Mouse (Mus musculus) limb, embryonic 11.5 days (tissue): ENCODE results near the gene Rapgef6. TPM values are rescaled to one million over a fixed set of nuclear protein-coding genes. Genes with fewer than 3 reads are reported as not detected.

Source experiments
- ATAC-seq: fragments of 200-750 bp; cut with Nextera tagmentation; 2 replicates; pipeline ENCODE4 v1.8.0; 2017; ENCODE audit warnings: low read depth; ENCODE audit not compliant: insufficient number of reproducible peaks, low FRiP score, low TSS enrichment
- DNase-seq: peaks from one replicate; pipeline ENCODE4 v3.0.0-alpha.2; 2015; ENCODE audit warnings: low spot score
- H3K27ac ChIP-seq: fragments of 300-500 bp; sonication (generic); replicated peaks from 2 replicates; pipeline ENCODE4 v1.5.1; 2014; ENCODE audit warnings: low read depth, mild to moderate bottlenecking, low read length
- H3K27me3 ChIP-seq: fragments of 300-500 bp; sonication (generic); 2 replicates; pipeline ENCODE4 v1.6.1; 2014; ENCODE audit warnings: mild to moderate bottlenecking, low read length, mixed read lengths; ENCODE audit not compliant: control insufficient read depth, insufficient read depth
- H3K36me3 ChIP-seq: fragments of 300-500 bp; sonication (generic); 2 replicates; pipeline ENCODE4 v1.6.1; 2014; ENCODE audit warnings: mild to moderate bottlenecking, low read length, moderate library complexity, mixed read lengths; ENCODE audit not compliant: control insufficient read depth, insufficient read depth
- H3K4me1 ChIP-seq: fragments of 300-500 bp; sonication (generic); 2 replicates; pipeline ENCODE4 v1.6.1; 2014; ENCODE audit warnings: low read length, mixed read lengths; ENCODE audit not compliant: control insufficient read depth, insufficient read depth
- H3K4me2 ChIP-seq: fragments of 300-500 bp; sonication (generic); 2 replicates; pipeline ENCODE4 v1.6.1; 2014; ENCODE audit warnings: low read depth, mild to moderate bottlenecking, moderate library complexity; ENCODE audit not compliant: severe bottlenecking
- H3K4me3 ChIP-seq: fragments of 300-500 bp; sonication (generic); 2 replicates; pipeline ENCODE4 v1.5.1; 2014; ENCODE audit warnings: low read depth, low read length
- H3K9ac ChIP-seq: fragments of 300-500 bp; sonication (generic); 2 replicates; pipeline ENCODE4 v1.6.1; 2014; ENCODE audit warnings: mild to moderate bottlenecking, low read length
- H3K9me3 ChIP-seq: fragments of 300-500 bp; sonication (generic); 2 replicates; pipeline ENCODE4 v1.6.1; 2016; ENCODE audit warnings: low read length; ENCODE audit not compliant: control insufficient read depth
- WGBS: fragments of 180-500 bp; shearing (Covaris S2); extraction: QIAGEN DNeasy Blood & Tissue Kit; methylation state at CpG from one replicate; pipeline ENCODE4 v1.1.7; 2014; 5-methylcytosine and 5-hydroxymethylcytosine counted together
- polyA plus RNA-seq: library from polyadenylated mRNA; unstranded; fragments of >200 nt; fragmentation: Nextera tagmentation; extraction: Ambion mirVana; gene quantifications from 2 replicates; pipeline ENCODE4 v1.2.1, GENCODE M21; 2014

Rapgef6 gene
- polyA plus RNA-seq, result 26.9 and 29.1 TPM in 2 replicates

DNA sequence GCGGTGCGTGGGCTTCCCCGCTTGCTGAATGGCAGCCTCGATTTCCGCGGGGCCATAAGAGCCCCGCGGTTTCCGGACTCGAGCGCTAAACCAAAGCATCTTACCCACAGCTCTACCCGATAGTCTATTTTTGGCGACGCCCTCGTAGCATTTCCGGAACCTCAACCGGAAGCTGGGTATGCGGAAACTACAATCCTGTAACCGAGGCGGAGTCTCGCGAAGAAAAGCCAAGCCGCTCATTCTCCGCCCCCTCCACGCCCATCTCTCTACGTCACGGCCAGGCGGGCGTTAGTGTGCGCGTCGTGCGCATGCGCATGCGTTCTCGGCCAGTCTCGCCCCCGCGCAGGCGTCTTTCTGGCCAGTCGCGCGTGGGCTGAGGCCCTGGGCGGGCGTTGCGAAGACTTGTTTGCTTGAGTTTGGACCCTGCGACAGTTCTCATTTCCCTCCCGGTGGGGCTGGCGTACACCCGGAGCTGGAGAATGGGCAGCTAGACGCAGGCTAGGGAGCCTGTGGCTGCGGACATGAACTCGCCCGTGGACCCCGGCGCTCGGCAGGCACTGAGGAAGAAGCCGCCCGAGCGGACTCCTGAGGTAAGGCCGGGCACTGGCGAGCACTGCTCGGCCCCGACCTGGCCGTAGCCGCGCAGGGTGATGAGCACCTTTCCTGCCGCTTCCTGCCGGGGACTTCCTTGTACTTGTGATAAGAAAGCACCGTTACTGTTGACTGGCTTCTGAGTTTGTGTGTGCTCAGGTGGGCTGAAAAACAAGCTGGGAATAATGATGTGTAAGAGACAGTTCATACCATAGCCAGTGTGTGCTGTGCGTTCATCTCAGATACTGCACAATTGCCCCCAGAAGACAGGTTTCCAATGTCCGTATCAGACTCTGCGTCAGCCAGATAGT, at the start of gene Rapgef6:
Gene Rapgef6, plus strand, starts transcription at position 319 of the 902 bp plus-strand sequence.
- Histone ChIP-seq H3K4me2 (peak within 1 kb of the TSS; percentile 75), H3K36me3 (no peaks in the 10 kb centered on the region), H3K4me3 (peak within 1 kb of the TSS; percentile 80), H3K9ac (peak within 1 kb of the TSS; percentile 89), H3K27me3 (no peaks in the 10 kb centered on the region), H3K4me1 (no peaks in the 10 kb centered on the region), H3K9me3 (no peaks in the 10 kb centered on the region), H3K27ac (peak within 1 kb of the TSS; percentile 79)
- peak; percentile 100 for DNase-seq
- peak; percentile 94 for ATAC-seq
- under 1% methylated on average over 72 of the region's 73 CpGs for WGBS

DNA sequence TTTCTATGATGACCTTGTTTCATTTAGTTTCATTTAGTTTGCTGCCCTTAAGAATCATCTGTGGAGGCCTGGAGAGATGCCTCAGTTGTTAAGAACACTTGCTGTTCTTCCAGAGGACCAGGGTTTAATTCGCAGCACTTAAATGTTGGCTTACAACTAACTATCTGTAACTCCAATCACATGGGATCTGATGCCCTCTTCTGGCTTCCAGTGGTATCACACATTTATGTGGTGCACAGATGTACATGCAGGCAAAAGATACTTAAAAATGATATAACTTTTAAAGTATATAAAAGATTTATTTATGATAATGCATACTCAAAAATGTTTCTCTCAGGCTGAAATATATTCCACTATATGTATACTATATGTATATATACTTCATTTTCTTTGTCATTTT, 44.2 kb upstream of the Rapgef6 start:
- H3K9me3 ChIP-seq, result no peaks in the 10 kb centered on the region
- no peaks in the 10 kb centered on the region for H3K36me3 ChIP-seq
- H3K27me3 ChIP-seq, result no peaks in the 10 kb centered on the region
- H3K4me3 ChIP-seq, result no peak overlapping the region
- DNase-seq, result no peak
- WGBS, result 90% methylated on average over 1 of the region's 1 CpGs
- ATAC-seq, result no peak
- H3K9ac ChIP-seq, result no peak overlapping the region
- no peak overlapping the region for H3K27ac ChIP-seq
- H3K4me2 ChIP-seq, result no peak overlapping the region
- H3K4me1 ChIP-seq, result no peaks in the 10 kb centered on the region

DNA sequence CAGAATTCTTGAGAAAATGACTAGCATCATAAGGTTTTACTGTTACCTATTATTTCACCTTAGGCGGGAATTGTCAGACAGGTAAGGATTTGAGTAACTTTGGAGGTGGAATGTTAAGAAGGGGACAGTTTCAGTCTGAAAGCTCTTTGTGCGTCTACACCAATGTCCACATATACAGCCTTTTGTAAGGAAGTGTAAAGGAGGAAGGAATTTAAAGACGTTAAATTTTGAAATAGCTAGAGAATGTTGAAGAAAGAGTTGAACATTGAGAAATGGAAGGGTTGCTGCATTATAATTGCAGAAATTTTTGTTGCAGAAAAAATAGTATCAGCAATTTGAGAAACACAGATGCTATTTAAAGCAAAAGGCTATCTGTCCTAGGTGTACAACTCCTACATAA, 36.6 kb upstream of the Rapgef6 start:
- H3K4me1 ChIP-seq, result no peaks in the 10 kb centered on the region
- no peak overlapping the region for H3K27ac ChIP-seq
- no peaks in the 10 kb centered on the region for H3K36me3 ChIP-seq
- H3K4me2 ChIP-seq, result no peak overlapping the region
- no peak overlapping the region for H3K9ac ChIP-seq
- no peaks in the 10 kb centered on the region for H3K27me3 ChIP-seq
- H3K9me3 ChIP-seq, result no peaks in the 10 kb centered on the region
- 84% methylated on average over 3 of the region's 3 CpGs for WGBS
- H3K4me3 ChIP-seq, result no peak overlapping the region
- DNase-seq (no peak), ATAC-seq (no peak)

DNA sequence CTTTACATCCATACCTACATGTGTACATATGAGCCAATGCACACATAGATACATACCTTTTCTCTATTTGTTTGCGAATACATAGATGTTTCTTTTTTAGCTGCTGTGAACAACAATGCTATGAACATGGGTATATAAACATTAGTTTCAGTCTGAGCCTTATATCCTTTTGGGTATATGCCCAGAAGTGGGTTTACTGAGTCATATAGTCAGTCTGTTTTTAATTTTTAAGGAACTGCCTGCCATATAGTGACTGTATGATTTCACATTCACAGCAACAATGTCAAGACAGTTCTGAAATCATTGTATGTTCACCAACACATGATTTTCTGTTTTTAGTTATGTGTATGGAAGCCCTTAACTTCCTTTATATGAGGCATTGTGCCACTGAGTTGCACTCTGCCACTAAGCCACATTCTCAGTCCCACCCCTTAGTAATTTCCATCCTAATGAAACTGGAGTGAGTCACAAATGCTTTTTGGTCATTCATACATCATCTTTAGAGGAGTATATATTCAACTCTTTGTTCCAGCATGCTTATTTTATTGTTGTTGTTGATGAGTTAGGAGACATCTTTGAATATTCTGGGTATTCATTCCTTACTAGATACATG, 30.6 kb upstream of the Rapgef6 start:
- H3K9ac ChIP-seq, result no peak overlapping the region
- H3K36me3 ChIP-seq, result 0 out of 2 replicates have a peak, but pooled peaks cover 2% of the 10 kb centered on the region
- H3K4me3 ChIP-seq, result no peak overlapping the region
- H3K27ac ChIP-seq, result no peak overlapping the region
- no peak overlapping the region for H3K4me2 ChIP-seq
- DNase-seq (no peak), ATAC-seq (no peak)
- no peaks in the 10 kb centered on the region for H3K9me3 ChIP-seq
- no peaks in the 10 kb centered on the region for H3K4me1 ChIP-seq
- H3K27me3 ChIP-seq, result no peaks in the 10 kb centered on the region
- 95% methylated on average over 1 of the region's 1 CpGs for WGBS

DNA sequence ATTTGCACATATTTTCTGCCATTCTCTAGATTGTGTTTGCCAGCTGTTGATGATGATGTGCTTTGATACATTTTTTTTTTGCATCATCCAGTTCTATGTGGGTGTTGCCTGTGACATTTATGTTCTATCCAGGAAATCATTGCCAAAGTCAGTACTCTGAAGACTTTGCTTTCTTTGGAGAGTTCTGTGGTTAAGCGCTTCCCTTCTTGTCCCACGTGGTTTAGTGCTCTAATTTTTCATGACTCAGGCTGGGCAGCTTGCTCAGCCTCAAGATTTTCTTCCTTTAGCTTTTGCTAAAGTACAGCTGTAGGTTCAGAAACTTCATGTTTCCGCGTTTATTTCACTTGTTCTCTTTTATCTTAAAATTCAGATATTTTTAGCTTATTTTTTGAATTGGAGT, 30.1 kb upstream of the Rapgef6 start:
- no peak for ATAC-seq
- no peaks in the 10 kb centered on the region for H3K9me3 ChIP-seq
- H3K9ac ChIP-seq, result no peak overlapping the region
- WGBS, result 91% methylated on average over 4 of the region's 4 CpGs
- H3K4me3 ChIP-seq, result no peak overlapping the region
- H3K36me3 ChIP-seq, result 0 out of 2 replicates have a peak, but pooled peaks cover 2% of the 10 kb centered on the region
- no peaks in the 10 kb centered on the region for H3K27me3 ChIP-seq
- no peak for DNase-seq
- H3K4me1 ChIP-seq, result no peaks in the 10 kb centered on the region
- no peak overlapping the region for H3K4me2 ChIP-seq
- no peak overlapping the region for H3K27ac ChIP-seq

DNA sequence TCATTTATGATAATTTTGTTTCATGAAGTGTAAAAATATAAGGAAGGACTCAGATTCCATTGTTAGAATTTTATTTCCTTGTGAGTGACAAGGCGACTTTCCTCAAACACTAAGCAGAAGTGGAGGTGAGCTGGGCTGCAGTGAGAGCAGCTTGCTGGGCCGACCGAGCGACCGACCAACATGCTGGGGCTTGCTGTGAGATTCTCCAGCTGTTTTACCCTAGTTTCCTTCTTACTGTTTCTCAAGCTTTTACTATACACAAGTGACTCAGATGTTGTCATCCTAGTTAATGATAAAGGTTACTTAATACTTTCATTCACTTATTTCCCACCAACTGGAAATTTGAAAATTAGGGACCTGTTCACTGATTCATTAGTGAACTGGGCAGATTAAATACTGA, 22.8 kb upstream of the Rapgef6 start:
- no peaks in the 10 kb centered on the region for H3K9me3 ChIP-seq
- no peak overlapping the region for H3K4me2 ChIP-seq
- H3K9ac ChIP-seq, result no peak overlapping the region
- H3K27ac ChIP-seq, result no peak overlapping the region
- peaks cover 2% of the 10 kb centered on the region; the same call in 1 of the 2 replicates for H3K36me3 ChIP-seq
- ATAC-seq (no peak), DNase-seq (no peak)
- no peak overlapping the region for H3K4me3 ChIP-seq
- no peaks in the 10 kb centered on the region for H3K27me3 ChIP-seq
- WGBS, result 88% methylated on average over 5 of the region's 5 CpGs
- no peaks in the 10 kb centered on the region for H3K4me1 ChIP-seq

DNA sequence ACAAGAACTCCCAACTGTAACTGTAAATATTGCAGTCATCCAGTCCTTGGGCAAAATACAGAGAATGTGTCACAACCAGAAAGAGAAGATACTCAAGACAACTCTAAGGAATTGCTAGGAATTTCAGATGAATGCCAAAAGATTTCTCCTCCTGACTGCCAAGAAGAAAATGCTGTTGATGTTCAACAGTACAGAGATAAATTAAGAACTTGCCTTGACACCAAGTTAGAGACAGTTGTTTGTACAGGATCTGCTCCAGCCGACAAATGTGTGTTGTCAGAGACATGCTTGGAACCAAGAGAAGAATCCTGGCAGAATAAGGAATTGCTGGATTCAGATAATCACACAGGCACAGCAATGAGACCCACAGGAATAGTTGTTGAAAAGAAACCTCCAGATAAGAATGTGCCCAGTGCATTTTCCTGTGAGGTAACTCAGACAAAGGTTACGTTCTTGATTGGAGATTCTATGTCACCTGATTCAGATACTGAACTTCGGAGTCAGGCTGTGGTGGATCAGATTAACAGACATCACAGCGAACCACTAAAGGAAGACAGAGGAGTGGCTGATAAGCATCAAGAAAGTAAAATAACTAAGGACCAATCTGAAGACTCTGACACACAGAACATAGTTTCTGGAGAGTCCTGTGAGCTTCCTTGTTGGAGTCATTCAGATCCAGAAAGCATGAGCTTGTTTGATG, 20.0 kb upstream of the Rapgef6 start:
- H3K4me1 ChIP-seq, result no peaks in the 10 kb centered on the region
- H3K9ac ChIP-seq, result no peak overlapping the region
- ATAC-seq (no peak), DNase-seq (no peak)
- no peak overlapping the region for H3K27ac ChIP-seq
- no peak overlapping the region for H3K4me2 ChIP-seq
- WGBS, result 93% methylated on average over 4 of the region's 4 CpGs
- H3K27me3 ChIP-seq, result no peaks in the 10 kb centered on the region
- H3K36me3 ChIP-seq, result peaks cover 2% of the 10 kb centered on the region; the same call in 1 of the 2 replicates
- H3K9me3 ChIP-seq, result no peaks in the 10 kb centered on the region
- H3K4me3 ChIP-seq, result no peak overlapping the region

DNA sequence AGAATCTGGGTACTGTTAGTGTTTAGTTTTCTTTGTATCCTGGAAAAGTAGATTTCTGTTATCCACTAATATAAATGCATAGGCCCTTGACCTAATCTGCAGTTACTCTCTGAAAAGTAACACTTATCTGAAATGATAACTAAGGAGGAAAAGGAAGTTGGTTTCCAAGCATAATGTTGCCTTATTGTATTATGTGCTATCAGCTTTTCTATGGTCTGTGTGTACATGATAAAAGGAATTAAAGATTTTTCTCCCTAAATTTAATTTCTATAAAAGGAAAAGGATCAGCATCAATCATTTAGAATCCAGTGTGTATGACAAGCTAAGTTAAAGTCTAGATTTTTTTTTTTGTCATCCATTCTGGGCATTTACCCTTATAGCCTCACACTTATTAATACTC, 9.1 kb upstream of the Rapgef6 start:
- Histone ChIP-seq H3K4me1 (no peaks in the 10 kb centered on the region), H3K36me3 (peaks cover 3% of the 10 kb centered on the region; the same call in 1 of the 2 replicates), H3K27me3 (no peaks in the 10 kb centered on the region), H3K27ac (no peak overlapping the region), H3K4me2 (no peak overlapping the region), H3K9ac (no peak overlapping the region), H3K4me3 (no peak overlapping the region), H3K9me3 (no peaks in the 10 kb centered on the region)
- DNase-seq (no peak), ATAC-seq (no peak)
